Mouse (Mus musculus) thymus, adult 2 months (tissue): ENCODE measurements around the gene Setd2.

Experiments used
- CTCF ChIP-seq: fragments of 200-500 bp; IDR thresholded peaks from 2 replicates; pipeline ENCODE4 v1.5.1; 2012; ENCODE audit warnings: mild to moderate bottlenecking, control low read depth, low read length, moderate library complexity, borderline replicate concordance; ENCODE audit not compliant: control insufficient read depth, poor library complexity, insufficient read depth; ENCODE audit errors: extremely low read depth
- POLR2A ChIP-seq: fragments of 200-500 bp; IDR thresholded peaks from 2 replicates; pipeline ENCODE4 v1.6.1; 2012; ENCODE audit warnings: mild to moderate bottlenecking, low read length, control low read depth, moderate library complexity; ENCODE audit not compliant: control insufficient read depth, poor library complexity, insufficient read depth; ENCODE audit errors: extremely low read depth

- TF ChIP-seq CTCF: no peak
- no peak for TF ChIP-seq POLR2A
Observed at GRCm38 (mm10) chr9:110533645-110534044, 1.2 kb downstream of the Setd2 start.
